Mouse (Mus musculus) limb, embryonic 12.5 days (tissue): ENCODE measurements around the gene Anxa5. TPM values are rescaled to one million over a fixed set of nuclear protein-coding genes. Genes with fewer than 3 reads are reported as not detected.

Experiments used
- ATAC-seq: fragments of 200-750 bp; cut with Nextera tagmentation; 2 replicates; pipeline ENCODE4 v1.8.0; 2017; ENCODE audit warnings: low read depth, moderate TSS enrichment; ENCODE audit not compliant: insufficient number of reproducible peaks, insufficient read depth, low FRiP score, low TSS enrichment
- H3K27ac ChIP-seq: fragments of 300-500 bp; sonication (generic); 2 replicates; pipeline ENCODE4 v1.5.1; 2016; ENCODE audit warnings: mild to moderate bottlenecking, moderate library complexity
- H3K27me3 ChIP-seq: fragments of 300-500 bp; sonication (generic); 2 replicates; pipeline ENCODE4 v1.6.1; 2016; ENCODE audit warnings: mild to moderate bottlenecking, moderate library complexity
- H3K36me3 ChIP-seq: fragments of 300-500 bp; sonication (generic); 2 replicates; pipeline ENCODE4 v1.6.1; 2016; ENCODE audit warnings: mild to moderate bottlenecking, moderate library complexity
- H3K4me1 ChIP-seq: fragments of 300-500 bp; sonication (generic); replicated peaks from 2 replicates; pipeline ENCODE4 v1.6.1; 2016
- H3K4me2 ChIP-seq: fragments of 300-500 bp; sonication (generic); 2 replicates; pipeline ENCODE4 v1.6.1; 2016; ENCODE audit warnings: mild to moderate bottlenecking, moderate library complexity
- H3K4me3 ChIP-seq: fragments of 300-500 bp; sonication (generic); replicated peaks from 2 replicates; pipeline ENCODE4 v1.5.1; 2016; ENCODE audit warnings: mild to moderate bottlenecking
- H3K9ac ChIP-seq: fragments of 300-500 bp; sonication (generic); replicated peaks from 2 replicates; pipeline ENCODE4 v1.6.1; 2016; ENCODE audit warnings: mild to moderate bottlenecking, moderate library complexity
- H3K9me3 ChIP-seq: fragments of 300-500 bp; sonication (generic); 2 replicates; pipeline ENCODE4 v1.6.1; 2016; ENCODE audit warnings: mild to moderate bottlenecking, moderate library complexity
- WGBS: fragments of 180-500 bp; shearing (Covaris S2); methylation state at CpG from one replicate; pipeline ENCODE4 v1.1.7; 2016; 5-methylcytosine and 5-hydroxymethylcytosine counted together
- polyA plus RNA-seq: library from polyadenylated mRNA; unstranded; fragments of >200 nt; fragmentation: Nextera tagmentation; extraction: Ambion mirVana; gene quantifications from 2 replicates; pipeline ENCODE4 v1.2.1, GENCODE M21; 2016

Anxa5 gene
- polyA plus RNA-seq, 1 experiment from 2014 or later = 139 TPM

DNA sequence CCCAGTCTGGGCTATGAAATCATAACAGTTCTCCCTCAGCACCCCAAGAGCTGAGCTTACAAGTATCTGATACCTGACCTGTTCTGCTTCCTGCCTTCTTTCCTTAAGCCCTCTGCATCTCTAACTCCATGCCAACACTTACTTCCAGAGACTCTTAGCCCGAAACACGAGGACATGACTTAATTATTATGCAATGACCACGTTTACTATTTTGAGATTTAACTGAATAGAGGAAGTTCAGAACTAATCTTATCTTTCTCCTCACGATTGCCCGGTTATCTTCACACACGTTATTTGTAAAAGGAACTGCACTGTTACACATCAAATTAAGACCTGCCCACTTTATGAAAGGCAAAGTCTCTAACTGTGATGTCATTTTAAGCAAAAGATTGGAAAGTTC lies 28.8 kb downstream of the Anxa5 start:
- Histone ChIP-seq H3K36me3 (peaks cover 30% of the 10 kb centered on the region; the same call in 1 of the 2 replicates), H3K4me3 (no peak overlapping the region), H3K27ac (no peak overlapping the region), H3K9ac (no peak overlapping the region), H3K4me2 (no peak overlapping the region), H3K27me3 (no peaks in the 10 kb centered on the region), H3K4me1 (peaks cover 16% of the 10 kb centered on the region), H3K9me3 (no peaks in the 10 kb centered on the region)
- ATAC-seq = no peak
- WGBS = 74% methylated on average over 6 of the region's 6 CpGs

DNA sequence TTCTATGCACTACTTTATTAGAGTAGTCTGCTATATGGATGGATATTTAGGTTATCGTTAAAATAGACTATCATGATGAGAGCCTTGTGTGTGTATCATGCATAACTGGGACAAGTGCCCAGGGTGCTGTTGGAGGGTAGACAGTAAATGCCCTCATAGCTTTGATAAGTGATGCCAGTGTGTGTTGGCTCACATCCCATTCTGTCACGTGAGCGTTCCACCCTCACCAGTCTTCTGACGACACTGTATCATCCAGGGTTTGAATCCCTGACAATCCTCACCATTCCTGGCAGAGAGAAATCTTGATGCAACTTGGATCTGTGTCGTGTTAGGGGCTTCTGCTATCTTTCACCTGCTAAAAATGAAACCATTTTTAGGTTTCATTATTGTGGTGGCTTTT lies 29.2 kb downstream of the Anxa5 start:
- H3K27ac ChIP-seq = no peak overlapping the region
- no peaks in the 10 kb centered on the region for H3K9me3 ChIP-seq
- no peak overlapping the region for H3K4me2 ChIP-seq
- WGBS = 88% methylated on average over 5 of the region's 5 CpGs
- H3K4me3 ChIP-seq = no peak overlapping the region
- peaks cover 16% of the 10 kb centered on the region for H3K4me1 ChIP-seq
- H3K27me3 ChIP-seq = no peaks in the 10 kb centered on the region
- H3K36me3 ChIP-seq = peaks cover 26% of the 10 kb centered on the region; the same call in 1 of the 2 replicates
- no peak overlapping the region for H3K9ac ChIP-seq
- no peak for ATAC-seq

DNA sequence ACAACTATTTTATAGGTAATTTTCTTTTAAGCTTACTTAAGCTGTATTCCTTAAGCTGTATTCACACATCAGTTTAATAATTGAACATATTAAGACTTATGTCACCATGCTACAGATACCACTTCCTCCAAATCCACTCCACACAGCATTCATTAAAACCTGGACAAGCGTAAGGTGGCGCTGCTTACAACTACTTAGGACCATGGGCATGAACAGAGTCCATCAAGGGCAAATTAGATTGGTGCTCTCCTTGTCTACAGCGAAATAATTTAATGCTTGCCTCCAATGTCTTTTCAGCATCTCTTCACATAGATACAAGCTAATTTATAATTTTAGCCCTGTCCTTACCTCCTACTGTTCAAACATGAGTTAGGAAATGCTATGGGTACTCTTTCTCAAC lies 29.7 kb downstream of the Anxa5 start:
- WGBS = 91% methylated on average over 3 of the region's 3 CpGs

DNA sequence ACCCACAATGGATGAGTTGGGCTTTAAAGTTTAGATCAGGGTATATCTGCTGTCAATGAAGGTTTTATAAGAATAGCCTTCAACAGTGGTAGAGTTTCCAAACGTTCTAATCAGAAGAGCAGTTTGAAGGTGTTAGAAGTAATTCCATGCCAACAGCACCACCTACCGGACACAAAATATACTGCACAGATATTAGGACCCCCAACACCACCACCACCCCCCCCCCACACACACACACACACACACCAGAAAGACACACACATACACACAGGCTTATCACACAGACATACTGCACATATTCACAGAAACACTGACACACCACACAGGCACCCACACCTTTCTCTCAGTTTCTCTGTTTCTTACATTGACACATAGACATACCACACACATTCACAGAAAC lies 33.3 kb downstream of the Anxa5 start:
- H3K27me3 ChIP-seq = no peaks in the 10 kb centered on the region
- no peak overlapping the region for H3K4me3 ChIP-seq
- no peak overlapping the region for H3K9ac ChIP-seq
- peaks cover 7% of the 10 kb centered on the region; the same call in 1 of the 2 replicates for H3K36me3 ChIP-seq
- 5% methylated on average over 2 of the region's 2 CpGs for WGBS
- ATAC-seq = 0 out of 2 replicates have a peak, but pooled peaks have one; percentile 32
- H3K27ac ChIP-seq = no peak overlapping the region
- peaks cover 9% of the 10 kb centered on the region for H3K4me1 ChIP-seq
- H3K9me3 ChIP-seq = no peaks in the 10 kb centered on the region
- H3K4me2 ChIP-seq = no peak overlapping the region

More for the DNA sequence above, 29.7 kb downstream of the Anxa5 start:
- no peak overlapping the region for H3K4me2 ChIP-seq
- no peak overlapping the region for H3K27ac ChIP-seq
- H3K4me3 ChIP-seq = no peak overlapping the region
- peaks cover 21% of the 10 kb centered on the region; the same call in 1 of the 2 replicates for H3K36me3 ChIP-seq
- ATAC-seq = no peak
- H3K27me3 ChIP-seq = no peaks in the 10 kb centered on the region
- no peaks in the 10 kb centered on the region for H3K9me3 ChIP-seq
- peaks cover 16% of the 10 kb centered on the region for H3K4me1 ChIP-seq
- H3K9ac ChIP-seq = no peak overlapping the region

DNA sequence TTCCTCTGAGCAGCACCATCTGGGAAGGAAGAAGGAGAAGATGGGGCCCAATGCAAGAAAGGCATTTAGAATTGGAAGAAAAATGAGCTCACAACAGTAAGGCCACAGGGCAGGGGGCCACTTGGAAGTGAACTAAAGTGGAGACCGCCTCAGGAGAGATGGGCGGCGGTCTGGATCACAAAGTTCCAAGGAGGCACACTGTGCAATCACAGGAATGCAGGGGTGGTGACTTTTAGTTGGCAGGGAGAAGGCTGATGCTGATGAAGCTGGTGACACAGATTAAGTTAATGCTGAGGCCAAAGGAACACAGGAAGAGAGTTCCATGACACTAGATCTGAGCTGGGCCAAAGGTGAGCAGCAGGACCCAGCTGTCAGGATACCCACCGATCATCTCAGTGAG lies 35.4 kb downstream of the Anxa5 start:
- H3K27ac ChIP-seq = no peak overlapping the region
- H3K27me3 ChIP-seq = no peaks in the 10 kb centered on the region
- H3K36me3 ChIP-seq = no peaks in the 10 kb centered on the region
- no peak overlapping the region for H3K4me3 ChIP-seq
- peaks cover 9% of the 10 kb centered on the region for H3K4me1 ChIP-seq
- H3K4me2 ChIP-seq = no peak overlapping the region
- H3K9ac ChIP-seq = no peak overlapping the region
- no peaks in the 10 kb centered on the region for H3K9me3 ChIP-seq
- ATAC-seq = no peak
- WGBS = 87% methylated on average over 4 of the region's 4 CpGs

DNA sequence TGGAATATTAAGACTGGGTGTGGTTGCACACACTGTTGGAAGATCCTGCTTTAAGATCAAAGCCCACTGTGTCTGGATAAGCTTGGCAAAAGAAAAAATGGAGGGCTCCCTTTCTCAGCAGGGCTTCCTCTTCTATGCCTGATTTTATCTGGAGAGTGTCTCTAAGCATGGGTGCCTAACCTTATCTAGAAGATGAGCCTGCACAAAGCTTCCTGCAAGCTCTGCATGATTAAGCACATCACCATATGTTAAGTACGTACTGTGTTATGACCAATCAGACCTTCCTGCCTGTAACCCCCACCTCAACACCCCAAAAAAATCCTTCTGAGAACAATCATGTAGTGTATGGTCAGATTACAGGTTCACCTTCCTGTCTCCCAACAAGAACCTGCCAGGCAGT lies 45.3 kb downstream of the Anxa5 start:
- no peaks in the 10 kb centered on the region for H3K4me1 ChIP-seq
- 100% methylated on average over 1 of the region's 1 CpGs for WGBS

DNA sequence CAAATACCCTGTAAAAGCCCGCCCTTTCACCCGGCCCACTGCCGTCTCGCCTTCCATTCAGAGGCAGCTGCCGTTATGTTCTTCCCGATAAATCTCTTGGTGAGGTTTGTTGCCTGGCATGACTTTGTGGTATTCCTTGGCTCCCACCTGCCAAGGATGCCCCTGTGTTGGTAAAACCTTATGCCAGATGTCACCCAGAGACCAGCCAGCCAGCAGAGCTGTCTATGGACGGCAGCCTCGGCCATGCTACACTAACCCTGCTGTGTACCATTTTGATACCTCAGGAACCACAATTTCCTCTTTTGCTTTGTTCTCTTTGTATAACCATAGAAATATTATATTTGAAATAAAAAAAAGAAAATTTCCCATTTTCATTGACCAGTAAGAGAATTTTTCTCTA lies 48.3 kb downstream of the Anxa5 start:
- Histone ChIP-seq H3K4me2 (no peak overlapping the region), H3K27ac (no peak overlapping the region), H3K9me3 (no peaks in the 10 kb centered on the region), H3K27me3 (no peaks in the 10 kb centered on the region), H3K4me3 (no peak overlapping the region), H3K36me3 (no peaks in the 10 kb centered on the region), H3K9ac (no peak overlapping the region), H3K4me1 (no peaks in the 10 kb centered on the region)
- 97% methylated on average over 8 of the region's 8 CpGs for WGBS
- ATAC-seq = no peak

More for the DNA sequence above, 45.3 kb downstream of the Anxa5 start:
- Histone ChIP-seq H3K9me3 (no peaks in the 10 kb centered on the region), H3K4me3 (no peak overlapping the region), H3K9ac (no peak overlapping the region), H3K27ac (no peak overlapping the region), H3K4me2 (no peak overlapping the region), H3K36me3 (no peaks in the 10 kb centered on the region), H3K27me3 (no peaks in the 10 kb centered on the region)
- ATAC-seq = no peak

DNA sequence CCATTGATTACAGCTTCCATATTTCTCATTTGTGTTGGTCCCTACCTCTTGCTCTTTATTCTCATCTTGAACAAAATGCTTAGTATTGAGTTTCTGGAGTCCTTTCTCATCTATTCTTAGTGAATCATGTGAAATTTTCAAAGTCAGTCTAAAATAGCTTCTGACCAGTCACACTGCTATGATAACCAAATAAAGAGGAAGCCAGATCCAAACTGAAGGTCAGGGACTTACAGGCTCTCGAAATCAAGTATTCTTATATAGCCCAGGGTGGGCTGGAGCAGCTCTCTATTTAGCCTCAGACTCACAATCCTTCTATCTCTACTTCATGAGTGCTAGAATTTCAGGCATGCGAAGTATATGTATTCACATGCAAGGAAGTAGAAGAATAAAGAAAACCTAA lies 66.2 kb downstream of the Anxa5 start:
- no peak overlapping the region for H3K4me3 ChIP-seq

DNA sequence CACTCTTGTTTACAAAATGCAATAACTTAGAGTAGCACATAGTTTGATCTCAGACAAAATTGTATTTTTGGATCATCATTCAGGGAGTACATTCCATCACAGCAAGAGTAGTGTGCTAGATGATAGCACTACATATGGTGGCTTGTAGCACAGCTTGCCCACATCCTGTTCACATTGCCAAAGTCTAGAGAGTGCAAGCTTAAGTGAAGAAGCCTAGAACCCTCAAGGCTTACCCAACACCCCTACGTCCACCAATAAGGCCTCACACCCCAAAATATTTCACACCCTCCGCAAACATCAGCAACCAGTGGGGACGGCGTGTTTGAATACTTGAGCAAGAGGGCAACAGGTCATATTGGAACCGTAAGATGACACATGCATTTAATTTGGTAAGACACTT lies 68.7 kb downstream of the Anxa5 start:
- no peak overlapping the region for H3K27ac ChIP-seq
- H3K9ac ChIP-seq = no peak overlapping the region
- no peaks in the 10 kb centered on the region for H3K4me1 ChIP-seq
- 89% methylated on average over 5 of the region's 5 CpGs for WGBS
- H3K4me2 ChIP-seq = no peak overlapping the region
- H3K9me3 ChIP-seq = no peaks in the 10 kb centered on the region
- ATAC-seq = no peak
- no peak overlapping the region for H3K4me3 ChIP-seq
- H3K27me3 ChIP-seq = no peaks in the 10 kb centered on the region
- no peaks in the 10 kb centered on the region for H3K36me3 ChIP-seq

More for the DNA sequence above, 66.2 kb downstream of the Anxa5 start:
- H3K27ac ChIP-seq = no peak overlapping the region
- no peak for ATAC-seq
- H3K27me3 ChIP-seq = no peaks in the 10 kb centered on the region
- no peak overlapping the region for H3K9ac ChIP-seq
- 79% methylated on average over 2 of the region's 2 CpGs for WGBS
- H3K4me2 ChIP-seq = no peak overlapping the region
- H3K36me3 ChIP-seq = no peaks in the 10 kb centered on the region
- H3K9me3 ChIP-seq = no peaks in the 10 kb centered on the region
- no peaks in the 10 kb centered on the region for H3K4me1 ChIP-seq

DNA sequence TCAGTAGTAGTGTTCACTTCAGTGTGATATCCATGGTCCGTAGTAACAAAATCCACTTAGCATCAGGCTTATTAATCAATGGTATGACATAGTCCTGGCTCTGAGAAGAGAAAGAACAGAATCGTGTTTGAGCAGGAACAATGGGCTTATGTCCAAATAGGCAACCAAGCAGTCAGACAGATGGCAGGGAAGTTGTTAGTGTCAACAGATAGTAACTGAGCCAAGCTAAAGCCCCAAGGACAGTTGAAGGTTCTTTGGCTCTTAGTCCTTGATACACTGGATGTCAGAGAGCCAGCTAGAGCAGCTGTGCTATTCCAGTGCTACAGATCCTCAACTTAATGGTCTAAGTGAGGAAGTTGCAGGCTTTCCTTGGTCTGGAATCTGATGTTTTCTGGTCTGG lies 69.4 kb downstream of the Anxa5 start:
- no peak overlapping the region for H3K9ac ChIP-seq
- no peak overlapping the region for H3K4me2 ChIP-seq
- WGBS = 89% methylated on average over 2 of the region's 2 CpGs
- no peak for ATAC-seq
- H3K27me3 ChIP-seq = no peaks in the 10 kb centered on the region
- H3K36me3 ChIP-seq = no peaks in the 10 kb centered on the region
- H3K27ac ChIP-seq = no peak overlapping the region
- no peaks in the 10 kb centered on the region for H3K9me3 ChIP-seq
- no peaks in the 10 kb centered on the region for H3K4me1 ChIP-seq
- H3K4me3 ChIP-seq = no peak overlapping the region

DNA sequence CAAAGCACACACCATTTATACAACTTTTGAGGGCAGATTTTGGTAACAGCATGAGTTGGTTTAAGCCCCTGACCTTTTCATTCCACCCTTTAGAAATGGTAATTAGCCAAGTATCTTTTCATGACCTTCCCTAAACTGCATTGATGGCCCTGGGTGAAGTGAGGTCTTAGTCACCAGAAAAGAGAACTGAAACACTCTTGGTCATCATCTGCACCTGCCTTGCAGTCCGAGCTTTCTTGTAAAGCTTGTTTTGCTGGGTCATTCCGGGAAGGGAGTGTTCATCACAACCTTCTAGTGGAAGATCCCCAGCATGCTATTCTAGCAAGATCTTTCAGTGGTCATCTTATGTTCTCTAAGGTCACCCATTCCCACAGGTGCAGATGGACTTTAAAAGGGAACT lies 73.8 kb downstream of the Anxa5 start:
- ATAC-seq = no peak
- WGBS = 86% methylated on average over 2 of the region's 2 CpGs
- no peaks in the 10 kb centered on the region for H3K9me3 ChIP-seq
- no peak overlapping the region for H3K9ac ChIP-seq
- H3K4me1 ChIP-seq = peaks cover 4% of the 10 kb centered on the region; the same call in 1 of the 2 replicates
- H3K36me3 ChIP-seq = no peaks in the 10 kb centered on the region
- H3K27me3 ChIP-seq = no peaks in the 10 kb centered on the region
- H3K4me2 ChIP-seq = no peak overlapping the region
- H3K27ac ChIP-seq = no peak overlapping the region
- no peak overlapping the region for H3K4me3 ChIP-seq

DNA sequence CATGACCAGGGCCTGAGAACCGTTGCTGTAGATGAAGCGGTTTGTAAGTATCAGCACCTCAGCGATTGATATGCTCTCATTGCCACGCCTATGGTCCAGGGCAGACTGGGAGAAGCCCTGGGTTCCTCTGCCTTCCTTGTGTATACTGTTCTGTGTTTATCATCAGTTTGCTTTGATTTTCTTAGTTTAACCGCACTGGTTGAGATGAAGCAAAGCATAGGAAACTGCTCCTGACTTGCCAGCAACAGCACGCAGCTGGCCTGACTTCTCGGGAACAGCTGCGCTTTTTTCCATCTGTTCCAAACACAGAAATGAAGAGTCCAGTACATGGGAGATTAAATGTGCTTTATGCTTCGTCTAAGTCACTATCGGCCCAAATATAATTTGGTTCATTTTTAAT lies 75.0 kb downstream of the Anxa5 start:
- no peak overlapping the region for H3K9ac ChIP-seq
- H3K36me3 ChIP-seq = no peaks in the 10 kb centered on the region
- peaks cover 4% of the 10 kb centered on the region; the same call in 1 of the 2 replicates for H3K4me1 ChIP-seq
- H3K4me3 ChIP-seq = no peak overlapping the region
- H3K9me3 ChIP-seq = no peaks in the 10 kb centered on the region
- ATAC-seq = no peak
- WGBS = 65% methylated on average over 10 of the region's 10 CpGs
- no peak overlapping the region for H3K27ac ChIP-seq
- no peak overlapping the region for H3K4me2 ChIP-seq
- no peaks in the 10 kb centered on the region for H3K27me3 ChIP-seq
